Mouse (Mus musculus): ENCODE results near the gene Ddx17. TPM values are rescaled to one million over a fixed set of nuclear protein-coding genes. Genes with fewer than 3 reads are reported as not detected.

Ddx17 gene
- 10 to 100 TPM; 40.2 to 59.7 (median 49.7) TPM for total RNA-seq (2022)

GRCm38 (mm10) chr15:79546410-79547288 lies at the start of gene Ddx17:
Gene Ddx17 (minus strand): TSS chr15:79546741.
- peak; percentile 97 for DNase-seq (ENCODE audit: low spot score in 2 of 2)

GRCm38 (mm10) chr15:79581581-79581980 lies 35.0 kb upstream of the Ddx17 start:
- no peak for DNase-seq (ENCODE audit: low spot score in 2 of 2)

DNA sequence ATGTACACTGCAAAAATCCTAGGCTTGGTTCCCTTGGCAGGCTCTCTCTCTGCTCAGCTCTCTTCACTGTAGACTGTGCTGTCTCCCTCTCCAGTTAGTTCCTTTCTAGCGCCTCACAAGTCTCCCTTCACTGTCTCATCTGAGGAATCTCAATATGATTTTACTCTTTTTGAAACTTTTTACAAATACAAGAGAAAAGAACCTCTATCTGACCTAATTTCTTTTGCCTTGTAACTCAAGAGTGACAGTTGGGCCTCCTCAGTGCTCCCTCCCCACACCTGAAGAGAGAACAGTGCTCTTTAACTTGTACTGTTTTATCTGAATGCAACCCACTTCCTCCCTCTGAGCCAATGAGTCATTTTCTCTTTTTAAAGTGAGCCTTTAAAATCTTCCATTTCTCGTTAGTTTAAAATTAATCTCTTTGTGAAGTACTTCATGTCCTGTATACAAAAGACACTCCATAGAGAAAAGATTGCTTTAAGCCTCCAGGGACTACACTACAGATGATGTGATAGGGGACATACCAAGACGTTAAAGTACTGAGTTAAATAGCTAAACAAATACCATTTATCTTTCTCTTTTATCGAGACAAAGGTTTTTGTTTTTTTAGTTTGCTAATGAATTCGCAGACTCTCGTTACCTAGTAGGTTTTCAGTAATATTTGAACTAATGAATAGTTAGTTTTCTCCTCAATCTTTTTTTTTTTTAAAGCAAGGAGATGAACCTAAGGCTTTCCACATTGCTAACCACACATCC lies 31.3 kb upstream of the Ddx17 start:
- no peak for DNase-seq (ENCODE audit: low spot score in 2 of 2)

GRCm38 (mm10) chr15:79576947-79577346 lies 30.4 kb upstream of the Ddx17 start:
- DNase-seq (ENCODE audit: low spot score in 2 of 2) = no peak

DNA sequence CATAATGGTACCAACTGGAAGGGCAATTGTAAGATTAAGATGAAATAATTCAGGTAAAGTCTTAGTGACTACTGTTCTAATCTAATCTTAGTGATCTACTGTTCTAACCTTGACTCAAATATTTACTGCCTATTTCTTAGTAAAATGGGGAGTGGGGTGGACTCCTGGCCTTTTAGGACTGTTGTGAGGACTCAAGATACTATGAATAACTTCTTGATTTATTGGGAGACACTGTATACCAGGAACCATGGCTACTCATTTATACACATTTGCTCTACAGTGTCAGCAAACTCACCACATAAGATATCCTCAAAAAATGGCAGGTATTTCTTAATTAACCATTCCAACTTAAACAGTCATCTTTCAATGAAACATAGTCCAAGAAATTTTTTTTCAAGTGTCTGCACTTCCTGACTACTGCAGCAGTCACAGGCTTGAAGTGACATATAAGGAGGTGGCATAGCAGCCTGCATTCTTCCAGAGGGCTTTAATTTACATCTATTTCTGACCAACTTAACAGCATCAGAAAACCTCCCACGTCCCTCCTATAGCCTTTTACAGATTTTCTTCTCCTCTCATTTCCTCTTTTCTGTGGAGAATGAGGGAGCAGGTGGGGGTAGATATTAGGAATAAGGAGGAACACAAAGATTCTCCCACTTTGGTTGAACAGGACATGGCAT lies 29.1 kb upstream of the Ddx17 start:
- DNase-seq (ENCODE audit: low spot score in 2 of 2) = no peak

DNA sequence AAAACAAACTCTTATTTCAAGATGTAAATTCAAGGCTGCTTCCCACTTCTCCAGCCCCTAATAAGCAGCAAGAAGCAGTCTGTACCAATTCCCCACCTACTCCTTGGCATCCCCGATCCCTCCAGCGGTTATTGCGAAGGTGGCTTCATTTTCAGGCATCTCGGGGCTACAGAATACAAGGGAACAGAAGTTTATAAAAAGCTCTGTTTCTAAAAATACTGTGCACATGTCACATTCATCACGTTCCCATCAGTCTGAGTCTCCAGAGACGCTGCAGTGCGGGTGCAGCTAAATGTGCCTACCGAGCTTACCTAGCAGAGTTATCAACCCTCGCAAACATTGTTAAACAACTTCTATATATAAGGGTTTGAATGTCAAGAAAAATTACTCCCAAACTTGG lies 15.9 kb upstream of the Ddx17 start:
- no peak for DNase-seq (ENCODE audit: low spot score in 2 of 2)

DNA sequence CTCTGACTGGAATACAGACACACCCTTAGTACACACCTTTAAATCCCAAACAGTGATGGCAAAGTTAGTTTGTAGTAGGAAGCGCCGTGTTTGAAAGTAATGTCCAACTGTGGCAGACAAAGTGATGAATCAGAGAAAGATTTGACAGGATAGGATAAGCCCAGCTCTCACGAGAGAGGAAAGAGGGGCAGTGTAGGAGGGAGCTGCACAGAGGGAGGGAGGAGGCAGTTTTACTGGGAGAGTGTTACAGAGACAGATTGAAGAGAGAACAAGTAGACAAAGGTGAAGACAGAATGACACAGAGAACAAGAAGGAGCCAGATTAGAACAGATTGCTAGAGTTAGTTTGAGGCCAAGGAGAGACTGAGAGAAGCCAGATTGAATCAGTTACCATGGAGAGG lies 13.1 kb upstream of the Ddx17 start:
- DNase-seq (ENCODE audit: low spot score in 2 of 2) = no peak

GRCm38 (mm10) chr15:79552566-79552965 lies 6.0 kb upstream of the Ddx17 start:
- DNase-seq (ENCODE audit: low spot score in 2 of 2) = no peak

GRCm38 (mm10) chr15:79548226-79548625 lies 1.7 kb upstream of the Ddx17 start:
- no peak for DNase-seq (ENCODE audit: low spot score in 2 of 2)

DNA sequence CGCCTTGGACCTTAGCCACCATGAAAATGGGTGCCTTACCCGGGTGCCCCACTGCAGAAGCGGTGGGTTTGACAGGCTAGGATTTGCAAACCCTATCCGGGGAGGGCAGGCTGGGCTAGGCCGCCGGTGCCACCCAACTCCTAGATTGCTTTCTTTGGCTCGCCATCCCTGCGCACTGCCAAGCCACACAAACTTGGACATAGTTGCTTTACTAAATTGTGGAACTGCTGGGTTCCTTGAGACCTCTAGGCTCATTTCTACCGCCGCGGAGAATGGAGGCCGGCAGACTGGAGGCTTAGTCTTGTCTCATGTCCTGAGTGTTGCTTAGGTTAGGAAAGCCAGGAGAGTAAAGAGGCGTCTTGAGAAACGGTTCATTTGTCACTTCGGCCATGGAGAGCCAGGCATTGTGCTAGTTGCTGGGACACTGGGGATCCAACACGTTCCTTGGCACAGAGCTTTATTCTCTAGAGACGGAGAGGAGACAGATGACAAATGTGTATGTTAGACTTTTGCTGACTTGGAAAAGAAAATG lies 814 bp upstream of the Ddx17 start:
- DNase-seq (ENCODE audit: low spot score in 2 of 2) = no peak

- peak; percentile 62 to 76 for DNase-seq (ENCODE audit: low spot score in 2 of 2)
These were observed 581 bp downstream of the Ddx17 start for GRCm38 (mm10) chr15:79545921-79546399.

DNA sequence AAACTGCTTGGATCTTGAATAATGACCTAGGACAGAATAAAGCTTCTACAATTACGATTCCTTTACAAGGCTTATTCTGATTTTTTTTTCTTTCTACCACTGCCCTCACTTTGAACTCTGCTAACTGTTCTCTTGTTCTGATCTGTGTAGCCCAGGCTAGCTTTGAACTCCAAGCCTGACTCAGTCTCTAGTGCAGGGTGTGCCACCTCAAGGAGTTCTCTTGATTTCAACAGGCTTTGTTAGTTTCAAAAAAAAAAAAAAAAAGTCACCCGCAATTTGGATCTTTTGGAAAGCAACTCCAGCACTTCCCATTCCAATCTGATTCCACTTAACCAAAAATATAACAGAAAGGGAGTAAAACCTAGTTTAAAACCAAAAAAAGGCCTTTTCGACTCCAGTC lies 1.0 kb downstream of the Ddx17 start:
- DNase-seq (ENCODE audit: low spot score in 2 of 2) = no peak

DNA sequence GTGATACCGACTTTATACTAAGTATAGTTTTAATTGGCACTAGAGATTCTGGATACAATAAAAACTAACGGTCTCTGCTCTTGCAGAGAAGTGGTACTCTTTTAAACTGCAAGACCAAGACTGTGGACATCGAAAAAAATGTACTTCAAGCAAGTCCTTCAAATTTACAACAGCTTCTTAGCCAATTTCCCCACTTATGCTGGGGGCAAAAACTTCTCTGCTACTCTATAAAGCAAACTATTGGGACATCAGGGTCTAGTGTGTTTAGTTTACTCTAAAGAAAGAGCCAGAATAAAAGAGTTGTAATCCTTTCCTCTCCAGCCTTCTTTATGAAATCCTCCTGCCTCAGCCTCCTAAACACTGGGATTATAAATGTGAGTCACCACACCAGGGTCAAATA lies 2.6 kb downstream of the Ddx17 start:
- no peak for DNase-seq (ENCODE audit: low spot score in 2 of 2)

DNA sequence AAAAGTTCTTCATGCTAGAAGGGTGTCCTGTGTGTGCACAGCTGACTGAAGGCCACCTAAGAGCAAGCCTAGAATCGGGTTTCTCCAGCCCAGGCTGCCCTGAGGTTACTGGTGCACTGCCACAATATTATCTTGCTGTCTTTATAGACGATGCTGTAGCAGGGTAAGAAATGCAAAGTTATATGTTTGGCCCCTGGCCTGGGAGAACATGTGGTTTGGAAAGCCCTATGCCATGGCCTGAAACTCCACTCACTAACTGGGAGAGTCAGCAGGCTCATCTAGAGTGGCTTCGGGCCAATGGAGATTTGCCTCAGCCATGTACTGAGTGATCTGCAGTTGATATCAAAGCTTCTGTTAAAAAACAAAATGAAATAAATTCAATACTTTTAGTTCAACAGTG lies 12.7 kb downstream of the Ddx17 start:
- peak; percentile 38 to 41 for DNase-seq (ENCODE audit: low spot score in 2 of 2)

DNA sequence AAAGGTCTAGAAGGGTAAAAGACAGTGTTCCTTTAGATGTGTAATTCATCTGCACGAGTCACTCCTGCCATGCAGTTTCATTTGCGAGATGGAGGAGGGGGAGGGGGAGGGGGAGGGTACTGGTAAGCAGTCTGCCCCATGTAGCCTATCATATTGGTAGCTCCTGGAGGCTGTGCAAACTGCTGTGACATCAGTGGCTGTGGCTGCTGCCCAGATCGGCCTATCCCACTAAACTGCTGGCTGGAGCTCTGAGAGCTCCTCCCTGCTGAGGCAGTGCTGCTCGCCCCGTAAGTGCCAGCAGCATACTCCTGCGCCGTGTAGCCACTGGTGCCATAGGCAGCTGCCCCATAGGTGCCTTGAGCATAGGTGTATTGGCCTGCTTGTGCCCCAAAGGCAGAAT lies 16.6 kb downstream of the Ddx17 start:
- DNase-seq (ENCODE audit: low spot score in 2 of 2) = no peak

- DNase-seq (ENCODE audit: low spot score in 2 of 2) = no peak
These were observed 18.4 kb downstream of the Ddx17 start for GRCm38 (mm10) chr15:79527991-79528639.

GRCm38 (mm10) chr15:79527192-79527591 lies 19.3 kb downstream of the Ddx17 start:
- peak; percentile 53 to 63 for DNase-seq (ENCODE audit: low spot score in 2 of 2)

GRCm38 (mm10) chr15:79525979-79526768 lies 20.4 kb downstream of the Ddx17 start:
- DNase-seq (ENCODE audit: low spot score in 2 of 2) = peak in 1 of 2 experiments; percentile 30

DNA sequence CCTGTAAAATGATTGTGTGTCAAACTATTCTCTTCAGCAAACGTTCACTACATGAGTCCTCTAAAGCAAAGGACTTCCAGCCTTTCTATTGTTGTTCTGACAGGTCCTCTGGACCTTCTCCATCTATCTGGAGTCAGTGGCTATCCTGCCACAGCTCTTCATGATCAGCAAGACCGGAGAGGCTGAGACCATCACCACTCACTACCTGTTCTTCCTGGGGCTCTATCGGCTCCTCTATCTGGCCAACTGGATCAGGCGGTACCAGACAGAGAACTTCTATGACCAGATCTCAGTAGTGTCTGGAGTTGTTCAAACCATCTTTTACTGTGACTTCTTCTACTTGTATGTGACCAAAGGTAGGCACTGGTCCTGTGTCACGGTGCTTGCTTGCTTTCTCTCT lies 21.0 kb downstream of the Ddx17 start:
- no peak for DNase-seq (ENCODE audit: low spot score in 2 of 2)
